12 mouse cellular contexts compared by ENCODE assay signal in genomic region chr9:96891341-96892330, GRCm38 (mm10). TPM values are rescaled to one million over a fixed set of nuclear protein-coding genes. Genes with fewer than 3 reads are reported as not detected.
DNase-seq lines count a peak whose midpoint lies in the region; ATAC-seq and TF ChIP-seq lines count a peak whose summit lies in the region.
"Had no signal": no experiment of that assay in that cellular context is flagged by ENCODE, and none has a peak within 500 bp of the region (broad histone marks: within the 10 kb centered on the region; RNA-seq: fewer than 3 reads in every experiment).

No protein-coding gene starts in this region.

- H3K36me3 ChIP-seq in hindbrain, embryonic 10.5 days: no peaks in the 10 kb centered on the region
- no peaks in the 10 kb centered on the region for H3K36me3 ChIP-seq in hindbrain, postnatal 0 days (ENCODE audit: insufficient read depth, low read length)
- no peaks in the 10 kb centered on the region for H3K36me3 ChIP-seq in intestine, embryonic 15.5 days
- H3K36me3 ChIP-seq in stomach, postnatal 0 days (ENCODE audit: control insufficient read depth, insufficient read depth, low read length): no peaks in the 10 kb centered on the region
- H3K36me3 ChIP-seq: heart, embryonic 10.5 days; stomach, embryonic 15.5 days had no signal

- TF ChIP-seq EP300 in stomach, postnatal 0 days (optimal IDR thresholded peaks at IDR 0.05): no peak

- H3K4me3 ChIP-seq in hindbrain, embryonic 10.5 days: no peak overlapping the region
- H3K4me3 ChIP-seq in hindbrain, postnatal 0 days (ENCODE audit: low read length): no peak overlapping the region
- no peak overlapping the region for H3K4me3 ChIP-seq in intestine, embryonic 15.5 days (replicated peaks)
- H3K4me3 ChIP-seq in stomach, postnatal 0 days (ENCODE audit: low read depth, low read length): no peak overlapping the region
- H3K4me3 ChIP-seq: heart, embryonic 10.5 days; myocyte; stomach, embryonic 15.5 days had no signal

- H3K4me1 ChIP-seq in hindbrain, embryonic 10.5 days (replicated peaks): peaks cover 71% of the 10 kb centered on the region
- peaks cover 15% of the 10 kb centered on the region; the same call in 1 of the 2 replicates for H3K4me1 ChIP-seq in hindbrain, postnatal 0 days (ENCODE audit: insufficient read depth, low read length)
- peaks cover 27% of the 10 kb centered on the region for H3K4me1 ChIP-seq in intestine, embryonic 15.5 days (replicated peaks)
- no peaks in the 10 kb centered on the region for H3K4me1 ChIP-seq in stomach, postnatal 0 days (replicated peaks; ENCODE audit: control insufficient read depth, insufficient read depth)

- peaks cover 33% of the 10 kb centered on the region for H3K27me3 ChIP-seq in hindbrain, embryonic 10.5 days (ENCODE audit: insufficient read depth, poor library complexity, severe bottlenecking)
- H3K27me3 ChIP-seq in hindbrain, postnatal 0 days (ENCODE audit: insufficient read depth, low read length): no peaks in the 10 kb centered on the region
- H3K27me3 ChIP-seq in intestine, embryonic 15.5 days (replicated peaks): no peaks in the 10 kb centered on the region
- H3K27me3 ChIP-seq in stomach, postnatal 0 days (ENCODE audit: control insufficient read depth, insufficient read depth, low read length): no peaks in the 10 kb centered on the region
- H3K27me3 ChIP-seq: stomach, embryonic 15.5 days had no signal

- no peak for ATAC-seq in hindbrain, postnatal 0 days
- ATAC-seq in intestine, embryonic 15.5 days: peak; percentile 41; the same call in 1 of the 2 replicates
- ATAC-seq in stomach, postnatal 0 days (ENCODE audit: low FRiP score, low TSS enrichment): no peak

- no peak overlapping the region for H3K9ac ChIP-seq in hindbrain, postnatal 0 days (replicated peaks; ENCODE audit: low read length)
- H3K9ac ChIP-seq in intestine, embryonic 15.5 days: no peak overlapping the region
- no peak overlapping the region for H3K9ac ChIP-seq in stomach, postnatal 0 days (ENCODE audit: low read length)
- H3K9ac ChIP-seq: stomach, embryonic 15.5 days had no signal

- 0 out of 2 replicates have a peak, but pooled peaks cover 2% of the 10 kb centered on the region for H3K9me3 ChIP-seq in hindbrain, embryonic 10.5 days
- H3K9me3 ChIP-seq in hindbrain, postnatal 0 days (ENCODE audit: low read length): no peaks in the 10 kb centered on the region
- H3K9me3 ChIP-seq in intestine, embryonic 15.5 days: no peaks in the 10 kb centered on the region
- H3K9me3 ChIP-seq in stomach, postnatal 0 days (ENCODE audit: control insufficient read depth, low read length): no peaks in the 10 kb centered on the region
- H3K9me3 ChIP-seq: heart, embryonic 10.5 days; stomach, embryonic 15.5 days had no signal

- H3K27ac ChIP-seq in hindbrain, embryonic 10.5 days: peak overlapping the region; percentile 71
- no peak overlapping the region for H3K27ac ChIP-seq in hindbrain, postnatal 0 days
- no peak overlapping the region for H3K27ac ChIP-seq in intestine, embryonic 15.5 days
- H3K27ac ChIP-seq in stomach, postnatal 0 days (replicated peaks): no peak overlapping the region
- H3K27ac ChIP-seq: heart, embryonic 10.5 days; stomach, embryonic 15.5 days had no signal

- no peak for TF ChIP-seq CTCF in hindbrain, postnatal 0 days (IDR thresholded peaks at IDR 0.05; ENCODE audit: low read depth)
- TF ChIP-seq CTCF in stomach, postnatal 0 days (IDR thresholded peaks at IDR 0.05; ENCODE audit: low read depth): no peak

- no peak overlapping the region for H3K4me2 ChIP-seq in hindbrain, postnatal 0 days (ENCODE audit: low read depth, low read length)
- no peak overlapping the region; the same call in 1 of the 2 replicates for H3K4me2 ChIP-seq in intestine, embryonic 15.5 days (replicated peaks)
- H3K4me2 ChIP-seq in stomach, postnatal 0 days (replicated peaks; ENCODE audit: low read depth): no peak overlapping the region
- H3K4me2 ChIP-seq: stomach, embryonic 15.5 days had no signal

- 67% methylated on average over 12 of the region's 12 CpGs for WGBS in hindbrain, embryonic 10.5 days
- 53% methylated on average over 12 of the region's 12 CpGs for WGBS in hindbrain, postnatal 0 days
- 49% methylated on average over 12 of the region's 12 CpGs for WGBS in intestine, embryonic 15.5 days
- WGBS in stomach, postnatal 0 days: 61% methylated on average over 12 of the region's 12 CpGs

- no peak for DNase-seq in hindbrain, embryonic 10.5 days (ENCODE audit: low spot score)
- DNase-seq in hindbrain, postnatal 0 days (ENCODE audit: low spot score): no peak
- DNase-seq in urinary bladder, postnatal 14 days (ENCODE audit: low spot score): peak; percentile 26
- no peak for DNase-seq in urinary bladder, postnatal 4 days (ENCODE audit: low spot score in 2 of 2)
- DNase-seq in stomach, postnatal 0 days (ENCODE audit: low spot score): peak; percentile 37
- no peak for DNase-seq in ovary, postnatal 10 days (ENCODE audit: low spot score)
- DNase-seq in gastrocnemius, adult 8-10 months (ENCODE audit: low spot score in 2 of 2): no peak
- DNase-seq: right cerebral cortex, postnatal 25 days had no signal

RNA-seq across cellular contexts. Expression of gene Pxylp1, which starts 0.8 kb away (rescaled TPM):
- 28.5 and 33.1 TPM in 2 replicates for polyA plus RNA-seq in hindbrain, embryonic 10.5 days (2016; fragmentation: Nextera tagmentation; extraction: Ambion mirVana)
- 24.1 and 28.9 TPM in 2 replicates for total RNA-seq in hindbrain, postnatal 0 days (2014; rRNA removed)
- polyA plus RNA-seq in hindbrain, postnatal 0 days (2015; fragmentation: Nextera tagmentation; extraction: Ambion mirVana): 23.2 and 23.4 TPM in 2 replicates
- 37.6 and 41.5 TPM in 2 replicates for polyA plus RNA-seq in intestine, embryonic 15.5 days (2015; fragmentation: Nextera tagmentation; extraction: Ambion mirVana)
- polyA plus RNA-seq in stomach, postnatal 0 days (2015; fragmentation: Nextera tagmentation; extraction: Ambion mirVana): 19.1 TPM in 2 replicates
- total RNA-seq in gastrocnemius, adult 8-10 months (2022): 1 to 10 TPM in 2 of 4 experiments, under 1 TPM in 2; 0.80 to 1.4 (median 1.1) TPM

Comparison
In these comparisons a context has a peak if more than half of its experiments do, and no peak if none do; other contexts are left out.
1. DNase-seq: peak in urinary bladder, postnatal 14 days (single experiment) and stomach, postnatal 0 days (single experiment); none in hindbrain, embryonic 10.5 days (single experiment), hindbrain, postnatal 0 days (single experiment), urinary bladder, postnatal 4 days (0 of 2), ovary, postnatal 10 days (single experiment) and gastrocnemius, adult 8-10 months (0 of 2).